Mouse (Mus musculus): ENCODE results near the gene Nufip1. TPM values are rescaled to one million over a fixed set of nuclear protein-coding genes. Genes with fewer than 3 reads are reported as not detected.
"Not testable (repeated sequence)": the region's sequence is repeated elsewhere in the genome, so short reads cannot be mapped to it uniquely, and the experiment has no call there.

Gene Nufip1
- total RNA-seq, 2 experiments from 2014 or later, result 3.1 to 3.3 TPM

GRCm38 (mm10) chr14:76145248-76145647 lies 34.6 kb downstream of the Nufip1 start:
- no peak for DNase-seq

DNA sequence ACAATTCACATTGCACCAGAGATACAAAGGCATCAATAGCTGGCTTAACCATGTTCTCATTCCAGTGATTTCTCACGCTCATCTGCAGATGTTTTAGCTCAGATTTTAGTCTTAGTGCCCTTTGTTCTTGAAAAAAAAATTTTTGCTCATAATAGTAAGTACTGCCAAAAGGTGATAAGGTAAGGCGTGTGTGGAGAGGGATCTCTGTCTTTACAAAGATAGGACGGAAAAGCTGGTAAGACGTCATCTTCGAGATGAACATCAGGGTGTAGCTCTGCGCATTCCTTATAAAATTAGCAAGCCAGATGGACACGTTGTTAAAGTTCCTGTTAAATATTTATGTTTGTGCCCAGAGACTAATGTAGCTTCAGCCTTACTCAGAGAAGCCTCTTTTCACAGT lies 35.2 kb downstream of the Nufip1 start:
- no peak for DNase-seq

DNA sequence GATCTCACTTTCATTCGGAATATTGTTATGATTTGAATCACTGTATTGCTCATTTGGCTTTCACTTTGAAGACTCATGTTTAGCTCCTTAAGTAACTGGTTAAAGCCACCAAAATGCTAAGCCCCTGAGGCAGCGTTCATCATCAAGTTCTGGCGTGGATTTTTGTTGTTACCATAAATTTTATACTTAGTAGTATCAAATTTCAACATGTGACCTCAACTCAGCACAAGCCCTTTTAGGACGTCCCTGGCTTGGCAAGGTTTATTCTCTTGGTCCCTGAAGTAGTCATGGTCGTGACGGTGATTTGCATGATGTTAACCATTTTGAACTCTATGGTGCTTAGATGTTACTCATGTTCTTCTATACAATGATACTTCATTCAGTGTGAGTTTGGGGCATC lies 36.4 kb downstream of the Nufip1 start:
- DNase-seq, result no peak

DNA sequence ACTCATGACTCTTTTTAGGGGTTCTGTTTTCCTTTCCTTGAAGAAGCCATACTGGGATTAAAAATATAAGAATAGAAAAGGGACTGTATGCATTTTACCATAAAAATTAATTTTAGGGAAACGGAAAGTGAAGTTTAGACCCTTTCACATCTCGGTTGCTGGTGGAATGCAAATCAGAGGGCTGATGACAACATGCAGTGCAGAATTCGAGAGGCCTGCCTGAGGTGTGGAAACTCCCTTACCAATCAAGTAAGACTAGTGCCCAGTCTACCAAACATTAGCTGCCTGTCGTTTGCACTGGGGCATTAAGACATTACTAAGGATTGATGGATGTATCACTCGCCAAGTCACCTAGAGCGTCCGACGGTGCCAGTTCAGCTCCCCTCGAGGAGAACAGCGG lies 37.6 kb downstream of the Nufip1 start:
- DNase-seq, result no peak

GRCm38 (mm10) chr14:76149531-76150179 lies 39.0 kb downstream of the Nufip1 start:
- peak; percentile 82 for DNase-seq

GRCm38 (mm10) chr14:76150499-76150898 lies 39.8 kb downstream of the Nufip1 start:
- DNase-seq, result no peak

DNA sequence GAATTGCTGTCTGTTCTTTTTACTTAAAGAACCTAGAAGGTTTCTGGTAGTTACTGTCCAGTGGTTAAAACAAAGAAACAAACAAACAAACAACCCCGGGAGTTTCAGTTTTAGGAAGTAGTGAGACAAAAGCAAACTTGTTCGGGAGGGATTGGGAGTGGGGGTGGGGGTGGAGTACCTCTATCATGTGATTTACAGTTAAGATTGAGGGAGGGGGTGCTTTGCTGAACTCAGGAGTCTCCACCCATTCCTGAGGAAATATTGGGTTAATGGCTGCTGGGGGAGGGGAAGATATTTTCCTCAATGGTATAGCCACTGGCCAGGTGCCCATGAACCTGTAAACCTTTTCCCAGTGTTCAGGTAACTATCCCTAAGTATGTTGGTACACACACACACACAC lies 40.3 kb downstream of the Nufip1 start:
- DNase-seq, result no peak

GRCm38 (mm10) chr14:76151820-76152161 lies 41.1 kb downstream of the Nufip1 start:
- DNase-seq, result no peak

DNA sequence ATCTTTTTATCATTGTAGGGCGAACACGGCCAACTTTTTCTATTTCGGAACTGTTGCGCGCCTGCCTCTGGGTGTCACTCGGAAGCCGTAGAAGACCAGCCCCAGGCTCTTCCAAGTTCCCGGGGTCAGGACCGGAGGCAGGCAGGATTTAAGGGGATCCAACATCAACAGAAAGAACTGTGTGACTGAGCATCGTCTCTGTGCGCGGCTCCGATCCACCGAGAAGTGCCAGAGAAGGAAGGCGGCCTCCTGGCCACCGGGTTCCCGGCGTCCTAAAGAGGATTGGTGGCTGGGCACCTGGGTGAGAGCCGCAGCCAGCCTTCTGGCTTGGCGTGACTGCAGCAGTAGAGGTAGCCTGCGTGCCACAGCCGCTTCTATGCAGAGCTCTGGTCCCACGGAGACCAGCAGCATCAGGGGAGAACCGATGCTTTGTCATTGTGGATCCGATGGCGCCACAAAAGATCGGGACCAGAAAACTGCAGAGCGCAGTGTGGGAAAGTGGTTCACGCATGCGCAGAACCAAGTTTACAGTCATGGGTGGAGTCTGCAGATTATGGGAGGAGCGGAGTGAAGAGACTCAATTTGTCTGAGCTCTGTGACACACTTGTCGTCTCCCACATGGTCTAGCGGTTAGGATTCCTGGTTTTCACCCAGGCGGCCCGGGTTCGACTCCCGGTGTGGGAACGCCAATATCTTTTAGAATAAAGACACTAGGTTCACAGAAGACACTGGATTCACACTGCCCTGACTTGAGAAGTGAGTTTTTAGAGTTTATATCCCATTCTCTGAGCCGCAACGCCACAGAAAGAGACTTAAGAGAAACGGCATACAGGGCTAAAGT lies 41.7 kb downstream of the Nufip1 start:
- DNase-seq, result peak; percentile 87

- DNase-seq, result no peak
These were observed 42.4 kb downstream of the Nufip1 start for GRCm38 (mm10) chr14:76153003-76153675.

DNA sequence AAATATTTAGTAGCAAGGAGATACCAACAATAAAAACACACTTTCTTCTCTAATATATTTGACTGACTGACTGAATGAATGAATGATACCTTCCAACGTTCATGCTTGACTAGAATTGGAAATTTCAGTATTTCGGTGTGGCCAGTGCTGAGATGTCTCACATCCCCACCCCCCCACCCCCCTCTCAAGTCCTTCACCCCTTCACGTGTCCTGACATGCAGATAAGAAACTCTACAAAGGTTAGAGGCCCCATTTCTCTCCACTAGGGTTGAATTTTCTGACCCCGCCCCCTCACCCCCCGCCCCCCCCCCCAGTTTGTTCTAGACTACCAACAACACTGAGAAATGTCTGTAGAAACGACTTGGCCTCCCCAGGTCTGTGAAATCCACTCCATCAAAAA lies 43.1 kb downstream of the Nufip1 start:
- no peak for DNase-seq

GRCm38 (mm10) chr14:76158192-76158785 lies 47.6 kb downstream of the Nufip1 start:
- DNase-seq, result no peak

- not testable (repeated sequence) for DNase-seq
These were observed 49.9 kb downstream of the Nufip1 start for GRCm38 (mm10) chr14:76160580-76160979.

DNA sequence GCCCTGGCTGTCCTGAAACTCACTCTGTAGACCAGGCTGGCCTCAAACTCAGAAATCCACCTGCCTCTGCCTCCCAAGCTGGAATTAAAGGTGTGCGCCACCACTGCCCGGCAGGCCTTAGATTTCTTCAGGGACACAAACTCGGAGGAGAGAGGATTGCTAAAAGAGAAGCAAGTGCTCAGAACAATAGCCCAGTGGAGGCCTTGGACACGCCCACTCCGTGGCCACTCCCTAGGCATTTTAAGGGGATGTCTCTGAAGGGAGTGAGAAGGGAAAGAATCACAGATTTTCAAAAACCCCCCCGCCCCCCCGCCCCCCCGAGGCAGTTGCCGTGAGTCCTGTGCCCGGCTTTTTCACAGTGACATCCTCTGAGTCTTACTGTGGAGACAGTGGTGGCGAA lies 53.5 kb downstream of the Nufip1 start:
- no peak for DNase-seq

- no peak for DNase-seq
These were observed 54.4 kb downstream of the Nufip1 start for GRCm38 (mm10) chr14:76164904-76165755.

GRCm38 (mm10) chr14:76169876-76170466 lies 59.3 kb downstream of the Nufip1 start:
- peak; percentile 29 for DNase-seq

DNA sequence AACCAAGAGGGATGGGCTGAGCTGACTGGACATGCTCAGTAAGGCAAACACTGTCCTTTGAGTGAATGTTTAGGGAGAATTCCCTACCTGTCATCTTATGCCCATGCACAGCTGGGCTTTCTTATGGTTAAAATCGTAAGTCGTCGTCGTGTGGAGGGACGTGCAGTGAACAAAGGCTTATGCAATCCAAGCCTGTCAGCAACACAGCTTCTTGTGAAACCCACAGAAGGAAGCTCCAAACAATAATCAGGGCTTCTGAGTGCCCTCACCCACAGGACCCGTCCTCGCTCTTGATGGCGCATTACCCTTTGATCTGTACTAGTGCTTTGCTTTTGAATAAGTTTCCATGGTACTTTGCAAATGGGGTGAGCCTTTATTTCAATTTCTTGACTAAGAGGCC lies 60.6 kb downstream of the Nufip1 start:
- no peak for DNase-seq

- no peak for DNase-seq
These were observed 63.6 kb downstream of the Nufip1 start for GRCm38 (mm10) chr14:76174328-76174727.

GRCm38 (mm10) chr14:76175808-76176207 lies 65.1 kb downstream of the Nufip1 start:
- no peak for DNase-seq

- no peak for DNase-seq
These were observed 66.5 kb downstream of the Nufip1 start for GRCm38 (mm10) chr14:76177230-76177629.

DNA sequence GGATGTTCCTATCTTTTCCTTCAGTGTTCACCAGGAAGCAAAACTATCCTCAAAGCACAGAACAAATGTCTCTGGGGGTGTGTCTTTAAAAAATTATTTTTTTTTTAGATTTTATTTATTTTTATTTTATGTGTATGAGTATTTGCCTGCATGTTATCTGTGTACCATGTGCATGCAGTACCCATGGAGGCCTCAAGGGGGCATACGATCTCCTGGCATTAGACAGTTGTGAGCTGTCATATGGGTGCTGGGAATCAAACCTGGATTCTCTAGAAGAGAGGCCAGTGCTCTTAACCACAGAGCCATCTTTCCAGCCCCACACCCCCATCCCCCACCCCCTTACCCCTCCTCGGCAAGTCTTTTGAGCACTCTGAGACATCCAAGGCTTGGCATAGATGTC lies 67.8 kb downstream of the Nufip1 start:
- no peak for DNase-seq

Measured in gastrocnemius, postnatal 25 days (tissue).